ENCODE assay signal across 9 mouse cellular contexts in the genomic region with DNA sequence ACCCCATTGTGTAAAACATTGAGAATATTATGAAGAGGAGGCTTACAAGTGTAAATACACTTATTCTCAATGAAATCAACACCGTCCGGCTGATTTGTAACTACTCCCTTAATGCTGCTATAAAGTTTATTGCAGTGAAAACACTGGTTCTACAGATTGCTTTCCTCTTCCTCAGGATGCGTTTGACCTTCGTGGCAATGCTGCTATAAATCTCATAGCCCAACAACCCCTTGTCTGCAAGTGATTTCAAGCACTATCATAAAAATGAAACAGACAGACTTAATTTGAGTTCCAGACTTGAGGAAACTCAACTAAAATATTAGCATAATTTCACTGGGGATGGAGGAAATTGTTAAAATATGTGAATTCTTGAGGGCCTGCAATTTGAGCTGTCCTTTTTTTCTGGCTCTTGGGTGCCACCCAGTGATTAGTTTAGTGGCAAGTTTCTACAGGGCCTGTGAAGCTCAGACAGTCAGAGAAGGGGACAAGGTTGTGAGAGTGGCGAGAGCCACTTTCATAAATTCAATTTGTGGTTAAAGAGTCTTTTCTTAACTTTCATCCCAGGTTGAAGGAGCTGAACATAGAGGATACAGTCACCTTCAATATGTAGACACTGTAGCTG.
DNase-seq lines count a peak whose midpoint lies in the region; ATAC-seq and TF ChIP-seq lines count a peak whose summit lies in the region.
"Had no signal": no experiment of that assay in that cellular context is flagged by ENCODE, and none has a peak within 500 bp of the region (broad histone marks: within the 10 kb centered on the region; RNA-seq: fewer than 3 reads in every experiment).

No protein-coding gene starts in this region.

- H3K36me3 ChIP-seq in midbrain, postnatal 0 days (ENCODE audit: insufficient read depth, low read length) = no peaks in the 10 kb centered on the region
- H3K36me3 ChIP-seq in midbrain, embryonic 10.5 days = no peaks in the 10 kb centered on the region
- no peaks in the 10 kb centered on the region for H3K36me3 ChIP-seq in intestine, embryonic 16.5 days (ENCODE audit: control insufficient read depth, insufficient read depth, low read length)
- H3K36me3 ChIP-seq: midbrain, embryonic 12.5 days had no signal

- H3K27me3 ChIP-seq in midbrain, postnatal 0 days (ENCODE audit: insufficient read depth, low read length) = no peaks in the 10 kb centered on the region
- no peaks in the 10 kb centered on the region for H3K27me3 ChIP-seq in midbrain, embryonic 10.5 days (ENCODE audit: low read depth, poor library complexity, severe bottlenecking)
- no peaks in the 10 kb centered on the region for H3K27me3 ChIP-seq in intestine, embryonic 16.5 days (replicated peaks; ENCODE audit: control insufficient read depth, insufficient read depth, low read length)
- H3K27me3 ChIP-seq: midbrain, embryonic 12.5 days had no signal

- no peaks in the 10 kb centered on the region for H3K9me3 ChIP-seq in midbrain, postnatal 0 days (ENCODE audit: low read length)
- H3K9me3 ChIP-seq in midbrain, embryonic 10.5 days (replicated peaks) = no peaks in the 10 kb centered on the region
- no peaks in the 10 kb centered on the region for H3K9me3 ChIP-seq in intestine, embryonic 16.5 days (ENCODE audit: control insufficient read depth, low read length)
- H3K9me3 ChIP-seq: midbrain, embryonic 12.5 days had no signal

- no peaks in the 10 kb centered on the region for H3K4me1 ChIP-seq in midbrain, postnatal 0 days (ENCODE audit: insufficient read depth, low read length)
- no peaks in the 10 kb centered on the region for H3K4me1 ChIP-seq in midbrain, embryonic 10.5 days
- H3K4me1 ChIP-seq in intestine, embryonic 16.5 days (ENCODE audit: control insufficient read depth, insufficient read depth, low read length) = no peaks in the 10 kb centered on the region
- H3K4me1 ChIP-seq: midbrain, embryonic 12.5 days had no signal

- H3K4me3 ChIP-seq in midbrain, postnatal 0 days (ENCODE audit: low read depth, low read length) = no peak overlapping the region
- H3K4me3 ChIP-seq in midbrain, embryonic 10.5 days = no peak overlapping the region
- no peak overlapping the region for H3K4me3 ChIP-seq in intestine, embryonic 16.5 days (ENCODE audit: low read length)
- H3K4me3 ChIP-seq: midbrain, embryonic 12.5 days had no signal

- H3K4me2 ChIP-seq in midbrain, postnatal 0 days (ENCODE audit: low read depth, low read length, poor library complexity, severe bottlenecking) = no peak overlapping the region
- no peak overlapping the region for H3K4me2 ChIP-seq in intestine, embryonic 16.5 days (ENCODE audit: low read depth, low read length)
- H3K4me2 ChIP-seq: midbrain, embryonic 12.5 days had no signal

- no peak for ATAC-seq in cerebellum, adult (ENCODE audit: insufficient number of reproducible peaks, low FRiP score, low TSS enrichment)
- no peak for ATAC-seq in midbrain, postnatal 0 days (ENCODE audit: low FRiP score)
- ATAC-seq in intestine, embryonic 16.5 days = no peak

- H3K27ac ChIP-seq in midbrain, postnatal 0 days (ENCODE audit: low read depth, low read length) = no peak overlapping the region
- no peak overlapping the region for H3K27ac ChIP-seq in midbrain, embryonic 10.5 days (replicated peaks)
- no peak overlapping the region for H3K27ac ChIP-seq in intestine, embryonic 16.5 days (ENCODE audit: low read length)
- H3K27ac ChIP-seq: midbrain, embryonic 12.5 days had no signal

- H3K9ac ChIP-seq in midbrain, postnatal 0 days (replicated peaks; ENCODE audit: low read length, poor library complexity, severe bottlenecking) = no peak overlapping the region
- no peak overlapping the region for H3K9ac ChIP-seq in intestine, embryonic 16.5 days (ENCODE audit: low read depth, low read length)
- H3K9ac ChIP-seq: midbrain, embryonic 12.5 days had no signal

- peak; percentile 71 for TF ChIP-seq CTCF in midbrain, postnatal 0 days (IDR thresholded peaks at IDR 0.05)

- 85% methylated on average over 5 of the region's 5 CpGs for WGBS in midbrain, postnatal 0 days
- WGBS in midbrain, embryonic 10.5 days = 79% methylated on average over 5 of the region's 5 CpGs
- WGBS in intestine, embryonic 16.5 days = 38% methylated on average over 5 of the region's 5 CpGs

- DNase-seq in cerebellum, adult 18-20 months = peak; percentile 3 to 4
- peak; percentile 48 for DNase-seq in midbrain, postnatal 0 days (ENCODE audit: low spot score)
- DNase-seq in midbrain, embryonic 10.5 days (ENCODE audit: low spot score) = no peak
- peak; percentile 17 to 48 for DNase-seq in frontal cortex, postnatal 36 days (ENCODE audit: low spot score in 2 of 2)
- peak; percentile 43 to 62 for DNase-seq in left cerebral cortex, postnatal 25 days (ENCODE audit: low spot score in 2 of 2)
- no peak for DNase-seq in natural killer cell, adult 2 months (ENCODE audit: low spot score in 2 of 2)

- intact Hi-C loops in left cerebral cortex, postnatal 25 days (cut with DNase I) = loop anchor here (2.0 to 5.0 kb wide), 3 partner anchors 93 to 1623 kb away; no protein-coding TSS in a partner anchor

Comparison
In these comparisons a context has a peak if more than half of its experiments do, and no peak if none do; other contexts are left out.
1. DNase-seq: peak in cerebellum, adult 18-20 months (2 of 2), midbrain, postnatal 0 days (single experiment), frontal cortex, postnatal 36 days (2 of 2) and left cerebral cortex, postnatal 25 days (2 of 2); none in midbrain, embryonic 10.5 days (single experiment) and natural killer cell, adult 2 months (0 of 2).